Mouse (Mus musculus): ENCODE measurements around the gene Hif1an. TPM values are rescaled to one million over a fixed set of nuclear protein-coding genes. Genes with fewer than 3 reads are reported as not detected.

Hif1an gene
- 10 to 100 TPM; 18.8 to 47.6 (median 34.1) TPM for total RNA-seq (2018; cell fraction: chromatin; rRNA removed)
- 10 to 100 TPM; 10.8 to 21.6 (median 14.7) TPM for total RNA-seq (2018; cell fraction: cytosol; rRNA removed)
- total RNA-seq (2018; cell fraction: nucleus; rRNA removed): 10 to 100 TPM; 19.6 to 52.7 (median 28.3) TPM
- polyA plus RNA-seq (2018): 11.8 to 14.4 TPM (median 14.4 TPM) in 3 replicates

GRCm38 (mm10) chr19:44562652-44563206 lies at the start of gene Hif1an:
Gene Hif1an (plus strand): TSS chr19:44562850.
- Histone ChIP-seq H3K4me3 (ENCODE audit: inconsistent target) (peak within 1 kb of the TSS; percentile 72), H3K36me3 (ENCODE audit: inconsistent target) (peaks cover 29% of the 10 kb centered on the region), H3K27ac (peak within 1 kb of the TSS; percentile 57), H3K79me2 (ENCODE audit: inconsistent target) (peaks cover 21% of the 10 kb centered on the region)
- WGBS (ENCODE audit: missing documents): under 1% methylated on average over 33 of the region's 33 CpGs

DNA sequence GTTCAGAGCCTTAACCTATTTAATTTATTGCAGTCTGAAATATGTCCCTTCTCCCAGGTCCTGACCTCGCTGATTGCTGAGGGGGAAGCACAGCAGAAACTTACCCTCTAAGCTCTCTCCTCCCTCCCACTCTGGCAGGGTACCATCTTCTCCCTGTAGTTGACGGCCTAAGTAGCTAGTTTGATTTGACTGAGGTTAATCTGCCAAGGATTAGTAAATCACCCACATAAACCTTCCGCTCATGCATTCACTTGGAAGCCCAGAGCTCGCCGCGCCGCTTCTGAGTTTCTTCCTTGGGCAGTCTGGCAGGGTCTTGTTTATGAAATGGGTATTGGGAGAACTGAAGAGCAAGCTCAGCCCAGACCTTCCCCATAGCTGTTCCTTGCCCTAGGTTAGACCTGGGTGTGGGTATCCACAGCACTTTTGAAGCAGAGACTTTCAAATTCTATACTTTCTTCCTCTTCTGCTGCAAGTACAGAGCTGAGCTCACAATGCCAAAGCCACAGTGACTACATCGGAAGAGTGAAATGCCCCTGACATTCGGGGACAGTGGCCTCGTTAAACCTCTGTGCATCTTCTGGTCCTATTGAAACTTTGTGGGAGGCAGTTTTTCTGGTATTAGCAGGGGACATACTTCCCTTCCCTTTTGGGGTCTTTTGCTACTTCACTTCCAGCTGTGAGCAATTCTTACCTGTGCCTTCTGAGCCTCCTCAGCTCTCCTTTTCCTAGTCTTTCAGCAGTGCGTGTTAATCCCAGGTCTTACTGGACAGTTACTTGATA lies 49.4 kb upstream of the Hif1an start:
- no peak overlapping the region for H3K27ac ChIP-seq
- WGBS (ENCODE audit: missing documents): 32% methylated on average over 11 of the region's 11 CpGs
- no peaks in the 10 kb centered on the region for H3K79me2 ChIP-seq (ENCODE audit: inconsistent target)
- no peaks in the 10 kb centered on the region for H3K36me3 ChIP-seq (ENCODE audit: inconsistent target)
- no peak overlapping the region for H3K4me3 ChIP-seq (ENCODE audit: inconsistent target)

DNA sequence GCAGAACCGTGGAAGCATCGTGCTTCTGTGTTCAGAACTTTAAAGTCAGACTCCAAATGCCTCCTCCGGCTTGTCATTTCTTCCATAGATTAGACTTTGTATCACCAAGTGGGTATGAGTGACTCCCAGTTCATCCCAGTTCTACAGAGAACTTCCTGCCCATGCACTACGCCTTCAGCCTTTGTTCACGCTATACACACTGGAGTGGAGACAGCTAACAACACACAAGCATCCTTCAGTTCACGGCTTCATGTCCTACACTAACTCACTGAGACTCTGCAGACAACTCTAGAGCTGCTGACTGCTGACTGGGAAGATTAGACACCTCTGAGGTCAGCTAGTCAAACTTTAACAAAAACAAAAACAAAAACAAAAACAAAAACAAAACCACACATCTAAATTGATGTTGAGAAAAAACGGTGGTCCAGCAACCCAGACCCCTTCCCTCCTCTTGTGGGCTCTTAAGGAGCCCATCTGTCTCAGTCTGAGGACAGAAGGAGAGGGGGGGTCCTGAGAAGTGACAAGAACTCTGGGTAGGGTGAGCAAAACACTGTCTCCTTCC lies 48.6 kb upstream of the Hif1an start:
- no peak overlapping the region for H3K27ac ChIP-seq
- no peaks in the 10 kb centered on the region for H3K79me2 ChIP-seq (ENCODE audit: inconsistent target)
- 54% methylated on average over 7 of the region's 7 CpGs for WGBS (ENCODE audit: missing documents)
- H3K36me3 ChIP-seq (ENCODE audit: inconsistent target): no peaks in the 10 kb centered on the region
- H3K4me3 ChIP-seq (ENCODE audit: inconsistent target): no peak overlapping the region

- no peaks in the 10 kb centered on the region for H3K36me3 ChIP-seq (ENCODE audit: inconsistent target)
- 81% methylated on average over 14 of the region's 14 CpGs for WGBS (ENCODE audit: missing documents)
- no peaks in the 10 kb centered on the region for H3K79me2 ChIP-seq (ENCODE audit: inconsistent target)
- H3K4me3 ChIP-seq (ENCODE audit: inconsistent target): no peak overlapping the region
- no peak overlapping the region for H3K27ac ChIP-seq
These were observed 47.9 kb upstream of the Hif1an start for GRCm38 (mm10) chr19:44514521-44515451.

DNA sequence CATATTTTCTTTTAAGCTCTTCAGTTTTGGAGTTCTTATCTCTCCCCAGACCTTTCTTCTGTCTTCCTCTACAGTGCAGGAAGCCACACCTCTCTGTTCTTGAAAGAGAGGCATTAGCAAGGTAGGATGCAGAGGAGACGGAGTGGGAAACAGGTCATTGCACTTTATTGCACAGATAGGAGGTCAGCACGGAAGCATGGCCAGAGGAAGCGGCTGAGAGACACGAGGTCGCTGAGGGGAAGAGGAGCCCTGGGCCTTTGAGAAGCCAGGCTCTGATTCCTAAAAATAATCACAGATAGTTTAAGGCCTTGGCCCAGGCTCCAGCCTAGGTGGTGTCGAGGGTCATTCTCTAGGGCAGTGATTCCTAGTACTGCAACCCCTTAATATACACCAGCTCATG lies 46.9 kb upstream of the Hif1an start:
- 72% methylated on average over 6 of the region's 6 CpGs for WGBS (ENCODE audit: missing documents)
- no peak overlapping the region for H3K27ac ChIP-seq
- H3K36me3 ChIP-seq (ENCODE audit: inconsistent target): no peaks in the 10 kb centered on the region
- no peak overlapping the region for H3K4me3 ChIP-seq (ENCODE audit: inconsistent target)
- H3K79me2 ChIP-seq (ENCODE audit: inconsistent target): no peaks in the 10 kb centered on the region

GRCm38 (mm10) chr19:44517996-44518768 lies 44.5 kb upstream of the Hif1an start:
- Histone ChIP-seq H3K36me3 (ENCODE audit: inconsistent target) (no peaks in the 10 kb centered on the region), H3K27ac (no peak overlapping the region), H3K79me2 (ENCODE audit: inconsistent target) (no peaks in the 10 kb centered on the region), H3K4me3 (ENCODE audit: inconsistent target) (no peak overlapping the region)
- 91% methylated on average over 12 of the region's 12 CpGs for WGBS (ENCODE audit: missing documents)

DNA sequence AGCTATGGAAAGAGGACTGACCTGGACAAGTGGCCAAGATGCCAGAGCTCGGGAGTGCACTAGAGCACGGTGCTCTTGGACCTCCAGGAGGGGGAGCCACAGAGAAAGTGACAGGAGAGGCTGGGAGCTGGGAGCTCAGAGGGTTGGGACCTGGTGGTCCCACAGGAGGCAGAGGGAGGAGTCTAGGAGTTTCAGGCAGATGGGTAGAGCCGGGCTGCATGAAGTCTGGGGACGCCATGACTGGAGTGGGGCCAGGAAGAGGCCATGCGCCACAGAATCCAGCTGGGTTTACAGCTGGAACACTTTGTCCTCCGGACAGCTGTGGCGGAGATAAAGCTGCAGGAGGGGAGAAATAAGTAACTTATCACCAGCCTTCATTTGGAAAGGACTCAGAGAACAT lies 43.5 kb upstream of the Hif1an start:
- Histone ChIP-seq H3K36me3 (ENCODE audit: inconsistent target) (no peaks in the 10 kb centered on the region), H3K27ac (no peak overlapping the region), H3K79me2 (ENCODE audit: inconsistent target) (no peaks in the 10 kb centered on the region), H3K4me3 (ENCODE audit: inconsistent target) (no peak overlapping the region)
- WGBS (ENCODE audit: missing documents): 76% methylated on average over 7 of the region's 7 CpGs

GRCm38 (mm10) chr19:44525551-44526205 lies 37.0 kb upstream of the Hif1an start:
- Histone ChIP-seq H3K36me3 (ENCODE audit: inconsistent target) (no peaks in the 10 kb centered on the region), H3K79me2 (ENCODE audit: inconsistent target) (no peaks in the 10 kb centered on the region), H3K27ac (no peak overlapping the region), H3K4me3 (ENCODE audit: inconsistent target) (no peak overlapping the region)
- WGBS (ENCODE audit: missing documents): 22% methylated on average over 9 of the region's 9 CpGs

- 88% methylated on average over 6 of the region's 6 CpGs for WGBS (ENCODE audit: missing documents)
- no peaks in the 10 kb centered on the region for H3K36me3 ChIP-seq (ENCODE audit: inconsistent target)
These were observed 32.6 kb upstream of the Hif1an start for GRCm38 (mm10) chr19:44530018-44530417.

DNA sequence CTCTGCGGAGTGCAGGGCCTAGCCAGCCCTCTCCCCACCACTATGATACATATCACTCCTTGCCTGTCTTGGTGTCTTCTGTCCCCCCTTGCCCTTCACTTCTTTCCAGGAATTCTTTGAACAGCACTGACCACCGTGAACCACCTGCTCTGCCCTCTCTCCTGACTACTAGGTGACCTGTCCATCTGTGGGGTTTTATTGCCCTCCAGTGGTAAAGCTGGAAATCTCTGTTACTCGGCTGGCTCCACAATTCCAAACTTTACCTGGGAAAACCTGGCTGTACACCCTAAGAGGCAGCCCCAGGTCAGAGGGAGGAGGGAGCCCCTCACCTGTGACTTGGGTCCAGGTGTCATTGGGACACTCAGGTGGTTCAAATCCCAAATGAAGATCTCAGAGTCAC lies 27.3 kb upstream of the Hif1an start:
- WGBS (ENCODE audit: missing documents): 62% methylated on average over 3 of the region's 3 CpGs

More at GRCm38 (mm10) chr19:44530018-44530417, 32.6 kb upstream of the Hif1an start:
- Histone ChIP-seq H3K27ac (no peak overlapping the region), H3K79me2 (ENCODE audit: inconsistent target) (no peaks in the 10 kb centered on the region), H3K4me3 (ENCODE audit: inconsistent target) (no peak overlapping the region)

GRCm38 (mm10) chr19:44537416-44537815 lies 25.2 kb upstream of the Hif1an start:
- Histone ChIP-seq H3K36me3 (ENCODE audit: inconsistent target) (no peaks in the 10 kb centered on the region), H3K79me2 (ENCODE audit: inconsistent target) (no peaks in the 10 kb centered on the region)
- WGBS (ENCODE audit: missing documents): 93% methylated on average over 8 of the region's 8 CpGs

More for the DNA sequence above, 27.3 kb upstream of the Hif1an start:
- Histone ChIP-seq H3K4me3 (ENCODE audit: inconsistent target) (no peak overlapping the region), H3K27ac (no peak overlapping the region), H3K36me3 (ENCODE audit: inconsistent target) (no peaks in the 10 kb centered on the region), H3K79me2 (ENCODE audit: inconsistent target) (no peaks in the 10 kb centered on the region)

DNA sequence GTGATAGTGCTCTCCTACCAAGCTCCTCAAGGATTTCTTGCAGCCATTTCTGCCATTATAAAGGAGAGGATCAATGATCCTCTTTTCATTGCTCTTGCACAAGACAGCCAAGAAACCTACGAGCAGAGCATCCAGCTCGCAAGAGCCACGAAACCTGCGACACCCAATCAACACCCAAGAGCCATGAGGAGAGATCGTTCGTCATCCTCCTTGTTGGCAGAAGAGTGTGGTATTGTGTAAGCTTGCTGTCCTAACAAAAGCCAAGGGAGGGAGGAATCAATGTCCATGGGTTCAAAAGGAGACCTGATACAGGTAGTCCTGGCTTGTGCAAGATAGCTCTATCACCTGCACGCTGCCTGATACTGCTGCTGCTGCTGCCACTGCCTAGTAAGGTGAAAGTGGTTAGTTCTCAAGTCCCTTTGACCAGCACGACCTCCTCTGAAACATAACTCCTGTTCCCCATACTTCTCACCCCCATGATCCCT lies 19.9 kb upstream of the Hif1an start:
- 84% methylated on average over 8 of the region's 8 CpGs for WGBS (ENCODE audit: missing documents)
- Histone ChIP-seq H3K4me3 (ENCODE audit: inconsistent target) (no peak overlapping the region), H3K36me3 (ENCODE audit: inconsistent target) (no peaks in the 10 kb centered on the region), H3K79me2 (ENCODE audit: inconsistent target) (no peaks in the 10 kb centered on the region), H3K27ac (no peak overlapping the region)

More at GRCm38 (mm10) chr19:44537416-44537815, 25.2 kb upstream of the Hif1an start:
- H3K4me3 ChIP-seq (ENCODE audit: inconsistent target): no peak overlapping the region
- no peak overlapping the region for H3K27ac ChIP-seq

- H3K36me3 ChIP-seq (ENCODE audit: inconsistent target): peaks cover 14% of the 10 kb centered on the region; the same call in 1 of the 2 replicates
- H3K4me3 ChIP-seq (ENCODE audit: inconsistent target): no peak overlapping the region
- WGBS (ENCODE audit: missing documents): 75% methylated on average over 10 of the region's 10 CpGs
These were observed 18.3 kb upstream of the Hif1an start for GRCm38 (mm10) chr19:44544372-44544771.

More at GRCm38 (mm10) chr19:44544372-44544771, 18.3 kb upstream of the Hif1an start:
- Histone ChIP-seq H3K27ac (no peak overlapping the region), H3K79me2 (ENCODE audit: inconsistent target) (no peaks in the 10 kb centered on the region)

All from macrophage (primary cell).